Mouse (Mus musculus): ENCODE results near the gene Cd9. TPM values are rescaled to one million over a fixed set of nuclear protein-coding genes. Genes with fewer than 3 reads are reported as not detected.

Gene Cd9
- polyA plus RNA-seq, 1 experiment from 2014 or later: 93.6 TPM

DNA sequence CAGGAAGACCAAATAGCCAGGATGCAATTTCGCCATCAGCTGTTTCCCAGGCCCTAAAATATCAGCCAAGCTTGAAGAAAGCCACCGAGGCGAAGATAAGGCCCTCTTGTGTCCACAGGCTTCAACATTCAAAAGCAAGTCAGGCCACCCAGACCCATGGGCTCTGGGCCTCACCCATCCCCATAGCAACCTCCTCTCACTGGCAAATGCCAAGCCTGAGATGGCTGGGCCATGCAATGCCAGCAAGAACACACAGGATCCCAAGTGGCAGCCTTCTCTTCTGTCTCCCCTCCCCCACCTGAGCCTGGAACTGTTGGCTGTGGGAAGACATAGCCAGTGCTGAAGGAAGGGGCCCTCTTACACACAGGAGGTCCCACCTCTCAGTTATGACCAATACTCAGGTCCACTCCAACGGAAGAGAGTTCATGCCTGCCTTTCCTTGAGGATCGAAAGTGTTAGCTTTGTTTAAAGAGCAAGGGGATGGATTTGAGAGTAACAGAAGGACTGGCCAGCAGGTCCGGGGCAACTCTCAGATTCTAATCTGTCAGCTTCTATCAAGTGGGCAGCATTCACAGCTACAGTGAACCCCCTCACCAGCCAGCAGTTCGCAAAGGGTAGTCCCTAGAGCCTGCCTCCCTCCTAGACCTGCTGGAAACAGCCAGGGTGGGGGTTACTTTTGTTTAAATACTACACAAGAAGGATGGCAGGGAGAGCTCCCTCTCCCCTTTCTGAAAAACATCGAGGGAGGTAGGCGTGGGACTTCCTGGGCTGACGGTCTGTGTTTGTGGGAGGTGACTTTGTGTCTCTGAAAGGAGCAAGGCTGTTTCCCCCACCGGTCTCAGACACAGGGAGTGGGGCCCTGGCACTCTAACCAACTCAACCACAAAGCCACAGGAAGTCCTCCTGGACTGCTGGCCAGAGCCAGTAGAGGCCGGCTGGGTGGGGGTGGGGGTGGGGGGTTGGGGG lies 13.9 kb downstream of the Cd9 start:
- H3K27ac ChIP-seq: peak overlapping the region; percentile 74
- no peak overlapping the region for H3K4me3 ChIP-seq (replicated peaks; ENCODE audit: low read length)
- ATAC-seq (ENCODE audit: low FRiP score) (peak; percentile 85), DNase-seq (ENCODE audit: low spot score) (peak; percentile 66)
- peaks cover 27% of the 10 kb centered on the region for H3K4me1 ChIP-seq (replicated peaks; ENCODE audit: control insufficient read depth, insufficient read depth, low read length)
- no peaks in the 10 kb centered on the region for H3K36me3 ChIP-seq (replicated peaks; ENCODE audit: control insufficient read depth, insufficient read depth)
- no peak overlapping the region for H3K4me2 ChIP-seq (replicated peaks)
- no peaks in the 10 kb centered on the region for H3K27me3 ChIP-seq (ENCODE audit: control insufficient read depth, insufficient read depth, low read length)
- no peak overlapping the region for H3K9ac ChIP-seq
- no peaks in the 10 kb centered on the region for H3K9me3 ChIP-seq (ENCODE audit: control insufficient read depth, low read length)
- WGBS: 28% methylated on average over 12 of the region's 12 CpGs

DNA sequence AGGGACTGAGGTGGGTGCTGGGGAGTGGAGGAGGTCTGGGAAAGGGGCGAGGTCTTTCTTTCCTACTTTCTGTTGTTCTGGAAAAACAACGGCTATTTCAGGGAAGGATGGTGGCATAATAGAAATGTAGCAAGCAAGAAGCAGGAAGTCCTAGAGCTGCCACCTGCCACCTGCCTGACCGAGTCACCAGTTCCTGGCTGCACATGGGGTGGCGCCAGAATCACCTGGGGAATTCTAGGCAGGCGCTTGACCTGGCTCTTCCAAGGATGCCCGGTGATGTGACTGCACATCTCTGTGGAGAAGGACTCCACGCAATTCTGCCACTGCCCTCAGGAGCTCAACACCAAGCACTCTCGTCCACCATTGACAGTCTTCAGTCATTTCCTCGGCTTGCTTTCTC lies 15.2 kb downstream of the Cd9 start:
- no peak overlapping the region for H3K4me2 ChIP-seq (replicated peaks)
- WGBS: 92% methylated on average over 9 of the region's 9 CpGs

DNA sequence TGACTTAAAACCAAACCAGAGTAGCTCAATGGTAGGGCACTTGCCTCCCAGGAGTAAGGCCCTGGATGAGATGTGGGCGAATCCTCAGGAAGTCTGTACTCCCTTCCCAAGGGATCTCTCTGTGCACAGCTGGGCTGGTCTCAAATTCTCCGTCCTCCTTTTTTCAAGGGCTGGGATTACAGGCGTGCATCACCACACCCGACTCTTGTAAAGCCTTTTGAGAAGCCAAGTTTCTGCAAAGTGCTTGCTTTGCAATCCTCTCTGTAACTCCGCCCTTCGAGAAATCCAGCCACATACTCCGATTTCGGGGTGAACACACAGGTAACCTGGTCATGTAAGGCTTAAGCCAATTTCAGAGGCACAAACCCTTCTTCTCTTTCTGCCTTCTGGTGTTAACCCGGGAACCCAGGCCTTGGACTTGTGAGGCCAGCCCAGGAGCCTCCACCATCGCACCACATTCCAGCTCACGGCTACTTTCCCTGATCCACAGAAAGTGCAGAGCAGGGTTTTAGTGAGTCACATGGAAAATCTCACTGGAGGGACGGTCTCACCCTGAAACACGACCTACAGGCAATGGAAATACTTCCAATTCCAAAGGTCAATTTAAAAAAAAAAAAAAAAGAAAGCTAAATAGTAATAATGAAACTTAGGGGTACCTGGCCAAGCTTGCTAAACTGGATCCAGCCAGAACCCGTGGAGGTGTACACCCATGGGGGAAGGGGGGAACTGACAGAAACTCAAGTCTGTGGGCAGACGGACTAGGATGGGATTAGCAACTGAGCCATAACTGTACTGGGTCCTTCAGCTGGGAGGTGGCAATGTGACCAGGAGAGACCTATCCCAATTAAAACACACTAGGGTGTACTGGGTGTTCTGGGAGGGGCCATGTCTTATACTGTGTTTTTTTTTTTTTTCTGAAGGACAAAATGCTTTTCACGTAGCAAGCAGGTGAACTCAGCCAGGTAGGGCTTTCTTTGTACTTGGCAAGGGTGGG lies 16.2 kb downstream of the Cd9 start:
- no peak overlapping the region for H3K27ac ChIP-seq
- H3K9me3 ChIP-seq (ENCODE audit: control insufficient read depth, low read length): no peaks in the 10 kb centered on the region
- no peaks in the 10 kb centered on the region for H3K36me3 ChIP-seq (replicated peaks; ENCODE audit: control insufficient read depth, insufficient read depth)
- no peak overlapping the region for H3K4me3 ChIP-seq (replicated peaks; ENCODE audit: low read length)
- WGBS: 84% methylated on average over 16 of the region's 16 CpGs
- peaks cover 27% of the 10 kb centered on the region for H3K4me1 ChIP-seq (replicated peaks; ENCODE audit: control insufficient read depth, insufficient read depth, low read length)
- DNase-seq (ENCODE audit: low spot score) (no peak), ATAC-seq (ENCODE audit: low FRiP score) (no peak)
- H3K4me2 ChIP-seq (replicated peaks): no peak overlapping the region
- no peak overlapping the region for H3K9ac ChIP-seq
- no peaks in the 10 kb centered on the region for H3K27me3 ChIP-seq (ENCODE audit: control insufficient read depth, insufficient read depth, low read length)

More for the DNA sequence above, 15.2 kb downstream of the Cd9 start:
- Histone ChIP-seq H3K9ac (no peak overlapping the region), H3K36me3 (replicated peaks; ENCODE audit: control insufficient read depth, insufficient read depth) (no peaks in the 10 kb centered on the region), H3K27ac (no peak overlapping the region), H3K9me3 (ENCODE audit: control insufficient read depth, low read length) (no peaks in the 10 kb centered on the region), H3K27me3 (ENCODE audit: control insufficient read depth, insufficient read depth, low read length) (no peaks in the 10 kb centered on the region), H3K4me1 (replicated peaks; ENCODE audit: control insufficient read depth, insufficient read depth, low read length) (peaks cover 27% of the 10 kb centered on the region), H3K4me3 (replicated peaks; ENCODE audit: low read length) (no peak overlapping the region)
- DNase-seq (ENCODE audit: low spot score) (no peak), ATAC-seq (ENCODE audit: low FRiP score) (no peak)

DNA sequence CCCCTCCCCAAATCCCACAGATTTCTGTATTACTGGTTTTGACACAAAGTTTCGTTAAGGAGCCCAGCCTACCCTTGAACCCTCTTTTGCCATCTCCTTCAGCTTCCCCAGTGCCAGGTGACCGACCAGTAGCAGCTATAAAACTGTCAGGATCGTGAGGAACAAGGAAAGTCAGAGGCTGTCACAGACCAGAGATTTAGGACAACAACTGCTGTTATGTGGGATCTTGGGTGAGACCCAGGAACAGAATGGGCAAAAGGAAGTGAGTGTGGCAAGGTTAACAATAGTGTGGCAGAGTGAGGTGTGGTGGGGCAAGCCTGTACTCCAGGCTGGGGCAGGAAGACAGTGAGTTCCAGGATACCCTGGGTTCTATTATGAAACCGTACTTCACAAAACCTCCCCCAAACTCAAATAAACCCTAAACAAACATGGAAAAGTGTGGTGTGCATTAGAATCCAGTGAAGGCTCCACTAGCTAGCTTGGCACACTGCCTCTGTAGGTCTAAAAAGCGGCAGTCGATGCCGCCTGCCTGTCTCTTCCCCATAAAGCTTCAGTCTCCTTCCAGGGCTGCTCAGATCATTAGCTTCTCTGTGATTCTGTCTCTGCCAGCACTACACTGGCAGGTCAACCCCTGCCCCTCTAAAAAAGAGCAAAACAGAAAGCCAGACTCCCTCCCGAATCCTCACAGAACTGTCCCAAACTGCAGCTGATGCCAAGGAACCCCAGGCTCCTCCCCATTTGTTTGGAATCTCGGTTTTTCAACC lies 17.6 kb downstream of the Cd9 start:
- DNase-seq (ENCODE audit: low spot score) (no peak), ATAC-seq (ENCODE audit: low FRiP score) (no peak)
- 68% methylated on average over 9 of the region's 9 CpGs for WGBS
- Histone ChIP-seq H3K9ac (no peak overlapping the region), H3K27ac (peak overlapping the region; percentile 38), H3K4me3 (replicated peaks; ENCODE audit: low read length) (no peak overlapping the region), H3K27me3 (ENCODE audit: control insufficient read depth, insufficient read depth, low read length) (no peaks in the 10 kb centered on the region), H3K4me1 (replicated peaks; ENCODE audit: control insufficient read depth, insufficient read depth, low read length) (peaks cover 21% of the 10 kb centered on the region), H3K4me2 (replicated peaks) (no peak overlapping the region), H3K9me3 (ENCODE audit: control insufficient read depth, low read length) (no peaks in the 10 kb centered on the region), H3K36me3 (replicated peaks; ENCODE audit: control insufficient read depth, insufficient read depth) (no peaks in the 10 kb centered on the region)

DNA sequence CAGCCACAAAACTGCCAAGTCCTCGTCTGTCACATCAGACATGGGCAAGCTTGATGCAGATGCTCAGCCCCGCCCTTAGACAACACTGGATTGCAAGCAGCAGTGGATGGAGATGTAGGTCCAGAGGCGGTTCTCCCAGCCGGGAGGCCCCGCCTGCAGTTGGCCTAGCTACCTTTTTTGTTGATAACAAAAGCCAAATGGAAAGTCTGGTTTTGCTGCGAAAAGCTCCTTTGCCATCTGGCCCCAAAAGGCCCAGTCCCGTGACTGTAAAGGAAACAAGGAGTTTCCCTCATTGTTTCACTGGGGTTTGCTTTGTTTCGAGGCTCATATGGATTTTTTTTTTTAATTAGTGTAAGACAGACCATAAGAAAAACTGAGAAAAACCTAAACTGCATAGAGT lies 18.5 kb downstream of the Cd9 start:
- no peak for DNase-seq (ENCODE audit: low spot score)

DNA sequence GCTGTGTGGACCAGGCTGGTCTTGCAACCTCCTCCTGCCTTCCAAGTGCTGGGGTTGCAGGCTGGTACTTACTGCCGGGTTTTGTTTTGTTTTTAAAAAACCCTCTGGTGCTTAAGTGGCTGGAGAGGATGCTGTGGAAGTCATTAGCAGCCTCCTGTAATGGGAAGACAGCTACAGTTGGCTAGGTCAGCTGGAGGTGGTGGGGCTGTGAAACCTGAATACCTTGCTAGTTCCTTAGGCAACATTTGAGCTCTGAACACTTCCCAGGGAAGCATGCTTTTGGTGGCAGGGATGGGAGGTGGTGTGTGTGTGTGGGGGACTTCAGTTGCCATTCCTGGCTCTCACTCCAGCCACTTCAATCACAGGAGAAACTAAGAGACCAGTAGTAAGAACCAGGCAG lies 19.4 kb downstream of the Cd9 start:
- Histone ChIP-seq H3K4me2 (replicated peaks) (no peak overlapping the region), H3K27me3 (ENCODE audit: control insufficient read depth, insufficient read depth, low read length) (no peaks in the 10 kb centered on the region), H3K27ac (no peak overlapping the region), H3K36me3 (replicated peaks; ENCODE audit: control insufficient read depth, insufficient read depth) (no peaks in the 10 kb centered on the region), H3K9ac (no peak overlapping the region), H3K4me1 (replicated peaks; ENCODE audit: control insufficient read depth, insufficient read depth, low read length) (0 out of 2 replicates have a peak, but pooled peaks cover 2% of the 10 kb centered on the region), H3K4me3 (replicated peaks; ENCODE audit: low read length) (no peak overlapping the region), H3K9me3 (ENCODE audit: control insufficient read depth, low read length) (no peaks in the 10 kb centered on the region)
- DNase-seq (ENCODE audit: low spot score) (no peak), ATAC-seq (ENCODE audit: low FRiP score) (no peak)
- WGBS: 56% methylated on average over 1 of the region's 1 CpGs

More for the DNA sequence above, 18.5 kb downstream of the Cd9 start:
- H3K9me3 ChIP-seq (ENCODE audit: control insufficient read depth, low read length): no peaks in the 10 kb centered on the region
- WGBS: 36% methylated on average over 8 of the region's 8 CpGs
- H3K4me2 ChIP-seq (replicated peaks): no peak overlapping the region
- no peaks in the 10 kb centered on the region for H3K36me3 ChIP-seq (replicated peaks; ENCODE audit: control insufficient read depth, insufficient read depth)
- H3K27me3 ChIP-seq (ENCODE audit: control insufficient read depth, insufficient read depth, low read length): no peaks in the 10 kb centered on the region
- H3K4me3 ChIP-seq (replicated peaks; ENCODE audit: low read length): no peak overlapping the region
- H3K4me1 ChIP-seq (replicated peaks; ENCODE audit: control insufficient read depth, insufficient read depth, low read length): peaks cover 11% of the 10 kb centered on the region; the same call in 1 of the 2 replicates
- no peak overlapping the region for H3K9ac ChIP-seq
- no peak overlapping the region for H3K27ac ChIP-seq
- ATAC-seq (ENCODE audit: low FRiP score): no peak

DNA sequence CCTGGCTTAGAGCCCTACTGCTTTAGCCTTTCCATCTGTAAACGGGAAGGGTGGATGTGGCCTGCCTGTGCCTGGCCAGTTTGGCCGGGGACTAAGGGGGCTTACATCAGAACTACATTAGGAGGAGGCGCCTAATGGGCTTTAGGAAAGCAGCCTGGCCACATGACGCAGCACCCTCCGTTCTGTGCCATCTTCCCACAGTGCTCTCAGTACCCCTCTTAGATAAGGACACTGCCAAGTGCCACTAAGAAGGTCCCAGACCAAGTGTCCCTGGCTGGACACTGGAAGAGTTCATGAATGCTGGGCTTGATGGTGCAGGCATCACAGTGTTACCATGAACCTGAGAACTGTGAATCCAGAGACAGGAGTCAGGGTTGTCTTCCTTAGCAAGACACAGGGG lies 20.7 kb downstream of the Cd9 start:
- Histone ChIP-seq H3K4me1 (replicated peaks; ENCODE audit: control insufficient read depth, insufficient read depth, low read length) (no peaks in the 10 kb centered on the region), H3K27me3 (ENCODE audit: control insufficient read depth, insufficient read depth, low read length) (no peaks in the 10 kb centered on the region), H3K27ac (no peak overlapping the region), H3K4me2 (replicated peaks) (no peak overlapping the region), H3K36me3 (replicated peaks; ENCODE audit: control insufficient read depth, insufficient read depth) (no peaks in the 10 kb centered on the region), H3K9ac (no peak overlapping the region), H3K4me3 (replicated peaks; ENCODE audit: low read length) (no peak overlapping the region), H3K9me3 (ENCODE audit: control insufficient read depth, low read length) (no peaks in the 10 kb centered on the region)
- 87% methylated on average over 5 of the region's 5 CpGs for WGBS
- DNase-seq (ENCODE audit: low spot score) (no peak), ATAC-seq (ENCODE audit: low FRiP score) (no peak)

DNA sequence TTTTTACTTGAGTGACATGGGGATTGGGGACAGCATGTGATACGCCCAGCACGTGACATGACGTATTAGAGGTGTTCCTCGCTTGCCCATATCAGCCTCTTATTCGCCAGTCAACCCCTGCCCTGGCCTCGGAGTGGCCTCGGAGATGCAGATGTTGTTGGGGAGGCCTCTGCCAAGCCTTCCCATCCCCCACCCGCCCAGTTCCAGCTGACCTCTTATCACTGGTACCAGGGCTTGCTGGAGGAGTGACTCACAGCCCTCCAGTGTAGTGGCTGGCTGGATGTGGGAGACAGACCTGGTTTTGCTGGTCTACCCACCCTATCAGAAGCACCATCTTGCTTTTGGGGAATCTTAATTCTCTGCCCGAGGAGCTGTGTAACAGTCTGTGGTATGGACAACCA lies 21.3 kb downstream of the Cd9 start:
- ATAC-seq (ENCODE audit: low FRiP score) (no peak), DNase-seq (ENCODE audit: low spot score) (no peak)
- Histone ChIP-seq H3K9me3 (ENCODE audit: control insufficient read depth, low read length) (no peaks in the 10 kb centered on the region), H3K4me2 (replicated peaks) (no peak overlapping the region), H3K27me3 (ENCODE audit: control insufficient read depth, insufficient read depth, low read length) (no peaks in the 10 kb centered on the region), H3K9ac (no peak overlapping the region), H3K27ac (no peak overlapping the region), H3K4me1 (replicated peaks; ENCODE audit: control insufficient read depth, insufficient read depth, low read length) (0 out of 2 replicates have a peak, but pooled peaks cover 3% of the 10 kb centered on the region), H3K36me3 (replicated peaks; ENCODE audit: control insufficient read depth, insufficient read depth) (no peaks in the 10 kb centered on the region), H3K4me3 (replicated peaks; ENCODE audit: low read length) (no peak overlapping the region)
- 91% methylated on average over 9 of the region's 9 CpGs for WGBS
